Mouse (Mus musculus) heart, adult 2 months (tissue): ENCODE results near the gene Hipk3.

ENCODE experiments used
- CTCF ChIP-seq: fragments of 200-600 bp; IDR thresholded peaks from 2 replicates; pipeline ENCODE4 v1.8.1; 2022; ENCODE audit warnings: antibody characterized with exemption, mild to moderate bottlenecking, moderate library complexity
- EP300 ChIP-seq: fragments of 200-500 bp; IDR thresholded peaks from 2 replicates; pipeline ENCODE4 v1.6.1; 2011; ENCODE audit warnings: low read depth, low read length, control low read depth; ENCODE audit not compliant: insufficient read depth
- POLR2A ChIP-seq: fragments of 200-500 bp; IDR thresholded peaks from 2 replicates; pipeline ENCODE4 v1.6.1; 2011; ENCODE audit warnings: mild to moderate bottlenecking, low read depth, low read length, control low read depth; ENCODE audit not compliant: insufficient read depth

- TF ChIP-seq CTCF (no peak), POLR2A (no peak), EP300 (no peak)
Measured at GRCm38 (mm10) chr2:104497231-104497630, 3.0 kb upstream of the Hipk3 start.
